Mouse (Mus musculus): Measurements from ENCODE around the gene Itsn2. TPM values are rescaled to one million over a fixed set of nuclear protein-coding genes. Genes with fewer than 3 reads are reported as not detected.
"Not testable (repeated sequence)": the region's sequence is repeated elsewhere in the genome, so short reads cannot be mapped to it uniquely, and the experiment has no call there.

Itsn2 gene
- polyA plus RNA-seq, 1 experiment: 8.4 TPM

- Histone ChIP-seq H3K27me3 (ENCODE audit: control insufficient read depth, insufficient read depth, insufficient read length) (no peaks in the 10 kb centered on the region), H3K79me2 (ENCODE audit: control insufficient read depth, insufficient read depth) (no peaks in the 10 kb centered on the region), H3ac (ENCODE audit: control insufficient read depth, insufficient read length) (no peak overlapping the region), H3K36me3 (ENCODE audit: control insufficient read depth, insufficient read depth) (no peaks in the 10 kb centered on the region), H3K4me3 (no peak overlapping the region), H3K4me2 (ENCODE audit: low read depth) (peak overlapping the region; percentile 9)
- TF ChIP-seq POLR2A (IDR thresholded peaks at IDR 0.05; ENCODE audit: insufficient read length, low read depth) (no peak), USF1 (IDR thresholded peaks at IDR 0.05; ENCODE audit: low read depth) (no peak), TCF12 (IDR thresholded peaks at IDR 0.05; ENCODE audit: insufficient read depth, poor library complexity, severe bottlenecking) (no peak), MYOG (IDR thresholded peaks at IDR 0.05; ENCODE audit: control insufficient read depth in 1 of 3, insufficient read depth in 1 of 3, insufficient read length in 2 of 3, low read depth in 2 of 3) (peak in 2 of 3 experiments; percentile 29 to 41), SRF (IDR thresholded peaks at IDR 0.05; ENCODE audit: control insufficient read depth, insufficient read length, low read depth) (no peak), E2F4 (IDR thresholded peaks at IDR 0.05; ENCODE audit: insufficient read depth) (no peak), MYOD1 (IDR thresholded peaks at IDR 0.05; ENCODE audit: control insufficient read depth in 1 of 3, insufficient read length in 2 of 3, low read depth in 2 of 3) (peak in 2 of 3 experiments; percentile 22 to 60), REST (IDR thresholded peaks at IDR 0.05; ENCODE audit: insufficient read depth, insufficient read length) (no peak)
These were observed 44.9 kb upstream of the Itsn2 start for GRCm38 (mm10) chr12:4547557-4547956.

GRCm38 (mm10) chr12:4548053-4549013 lies 44.1 kb upstream of the Itsn2 start:
- no peaks in the 10 kb centered on the region for H3K36me3 ChIP-seq (ENCODE audit: control insufficient read depth, insufficient read depth)
- no peak overlapping the region for H3K4me3 ChIP-seq
- peak overlapping the region; percentile 81 for H3K4me2 ChIP-seq (ENCODE audit: low read depth)
- H3ac ChIP-seq (ENCODE audit: control insufficient read depth, insufficient read length): no peak overlapping the region
- no peaks in the 10 kb centered on the region for H3K79me2 ChIP-seq (ENCODE audit: control insufficient read depth, insufficient read depth)
- no peak for TF ChIP-seq TCF3 (IDR thresholded peaks at IDR 0.05; ENCODE audit: insufficient read length, low read depth)
- TF ChIP-seq REST (IDR thresholded peaks at IDR 0.05; ENCODE audit: insufficient read depth, insufficient read length): no peak
- no peak for TF ChIP-seq TCF12 (IDR thresholded peaks at IDR 0.05; ENCODE audit: insufficient read depth, poor library complexity, severe bottlenecking)
- no peak for TF ChIP-seq SRF (IDR thresholded peaks at IDR 0.05; ENCODE audit: control insufficient read depth, insufficient read length, low read depth)
- TF ChIP-seq E2F4 (IDR thresholded peaks at IDR 0.05; ENCODE audit: insufficient read depth): no peak
- no peak for TF ChIP-seq CEBPB (IDR thresholded peaks at IDR 0.05; ENCODE audit: insufficient read depth, poor library complexity, severe bottlenecking)
- TF ChIP-seq MAX (IDR thresholded peaks at IDR 0.05; ENCODE audit: low read depth): no peak
- no peak for TF ChIP-seq POLR2AphosphoS2 (IDR thresholded peaks at IDR 0.05; ENCODE audit: insufficient read length, low read depth)
- no peak for TF ChIP-seq POLR2A (IDR thresholded peaks at IDR 0.05; ENCODE audit: insufficient read length, low read depth)
- no peak for TF ChIP-seq MYOG (IDR thresholded peaks at IDR 0.05; ENCODE audit: control insufficient read depth in 1 of 3, insufficient read depth in 1 of 3, insufficient read length in 2 of 3, low read depth in 2 of 3)
- H3K27me3 ChIP-seq (ENCODE audit: control insufficient read depth, insufficient read depth, insufficient read length): no peaks in the 10 kb centered on the region

- not testable (repeated sequence) for H3K79me2 ChIP-seq (ENCODE audit: control insufficient read depth, insufficient read depth); H3ac ChIP-seq (ENCODE audit: control insufficient read depth, insufficient read length); H3K4me3 ChIP-seq; H3K27me3 ChIP-seq (ENCODE audit: control insufficient read depth, insufficient read depth, insufficient read length); H3K36me3 ChIP-seq (ENCODE audit: control insufficient read depth, insufficient read depth); H3K4me2 ChIP-seq (ENCODE audit: low read depth)
These were observed 38.7 kb upstream of the Itsn2 start for GRCm38 (mm10) chr12:4553704-4554103.

- Histone ChIP-seq H3K27me3 (ENCODE audit: control insufficient read depth, insufficient read depth, insufficient read length) (no peaks in the 10 kb centered on the region), H3K79me2 (ENCODE audit: control insufficient read depth, insufficient read depth) (no peaks in the 10 kb centered on the region), H3K36me3 (ENCODE audit: control insufficient read depth, insufficient read depth) (no peaks in the 10 kb centered on the region), H3ac (ENCODE audit: control insufficient read depth, insufficient read length) (no peak overlapping the region), H3K4me3 (no peak overlapping the region), H3K4me2 (ENCODE audit: low read depth) (no peak overlapping the region)
- no peak for TF ChIP-seq MYOD1 (IDR thresholded peaks at IDR 0.05; ENCODE audit: control insufficient read depth in 1 of 3, insufficient read length in 2 of 3, low read depth in 2 of 3)
- no peak for TF ChIP-seq MAX (IDR thresholded peaks at IDR 0.05; ENCODE audit: low read depth)
- no peak for TF ChIP-seq POLR2AphosphoS2 (IDR thresholded peaks at IDR 0.05; ENCODE audit: insufficient read length, low read depth)
- TF ChIP-seq TCF12 (IDR thresholded peaks at IDR 0.05; ENCODE audit: insufficient read depth, poor library complexity, severe bottlenecking): no peak
- no peak for TF ChIP-seq SRF (IDR thresholded peaks at IDR 0.05; ENCODE audit: control insufficient read depth, insufficient read length, low read depth)
- TF ChIP-seq CEBPB (IDR thresholded peaks at IDR 0.05; ENCODE audit: insufficient read depth, poor library complexity, severe bottlenecking): no peak
- TF ChIP-seq E2F4 (IDR thresholded peaks at IDR 0.05; ENCODE audit: insufficient read depth): no peak
- no peak for TF ChIP-seq USF1 (IDR thresholded peaks at IDR 0.05; ENCODE audit: low read depth)
- no peak for TF ChIP-seq TCF3 (IDR thresholded peaks at IDR 0.05; ENCODE audit: insufficient read length, low read depth)
- TF ChIP-seq POLR2A (IDR thresholded peaks at IDR 0.05; ENCODE audit: insufficient read length, low read depth): no peak
- TF ChIP-seq REST (IDR thresholded peaks at IDR 0.05; ENCODE audit: insufficient read depth, insufficient read length): no peak
- no peak for TF ChIP-seq MYOG (IDR thresholded peaks at IDR 0.05; ENCODE audit: control insufficient read depth in 1 of 3, insufficient read depth in 1 of 3, insufficient read length in 2 of 3, low read depth in 2 of 3)
These were observed 37.0 kb upstream of the Itsn2 start for GRCm38 (mm10) chr12:4555451-4555850.

- H3ac ChIP-seq (ENCODE audit: control insufficient read depth, insufficient read length): no peak overlapping the region
These were observed 35.5 kb upstream of the Itsn2 start for GRCm38 (mm10) chr12:4556891-4557290.

More at GRCm38 (mm10) chr12:4556891-4557290, 35.5 kb upstream of the Itsn2 start:
- Histone ChIP-seq H3K4me2 (ENCODE audit: low read depth) (peak overlapping the region; percentile 27), H3K4me3 (no peak overlapping the region), H3K27me3 (ENCODE audit: control insufficient read depth, insufficient read depth, insufficient read length) (no peaks in the 10 kb centered on the region), H3K79me2 (ENCODE audit: control insufficient read depth, insufficient read depth) (no peaks in the 10 kb centered on the region), H3K36me3 (ENCODE audit: control insufficient read depth, insufficient read depth) (no peaks in the 10 kb centered on the region)
- TF ChIP-seq TCF3 (IDR thresholded peaks at IDR 0.05; ENCODE audit: insufficient read length, low read depth): no peak
- no peak for TF ChIP-seq USF1 (IDR thresholded peaks at IDR 0.05; ENCODE audit: low read depth)
- no peak for TF ChIP-seq E2F4 (IDR thresholded peaks at IDR 0.05; ENCODE audit: insufficient read depth)
- no peak for TF ChIP-seq SRF (IDR thresholded peaks at IDR 0.05; ENCODE audit: control insufficient read depth, insufficient read length, low read depth)
- no peak for TF ChIP-seq TCF12 (IDR thresholded peaks at IDR 0.05; ENCODE audit: insufficient read depth, poor library complexity, severe bottlenecking)

Data from myocyte (in vitro differentiated cells).